In genomic region chr14:105127715-105128385, GRCm38 (mm10) we compare ENCODE assay signal across 16 mouse cellular contexts. TPM values are rescaled to one million over a fixed set of nuclear protein-coding genes. Genes with fewer than 3 reads are reported as not detected.
DNase-seq lines count a peak whose midpoint lies in the region; TF ChIP-seq lines count a peak whose summit lies in the region.
"Had no signal": no experiment of that assay in that cellular context is flagged by ENCODE, and none has a peak within 500 bp of the region (broad histone marks: within the 10 kb centered on the region; RNA-seq: fewer than 3 reads in every experiment).

No protein-coding gene starts in this region.

- dilution Hi-C loops in CH12.LX (cut with MboI; ENCODE audit: extremely low pct_ligation_motif_present, extremely low pct_unique_long_range_greater_than_20kb, low sequenced_read_pairs): no loop called here

- TF ChIP-seq RAD21 in CH12.LX (IDR thresholded peaks at IDR 0.05; ENCODE audit: low read depth, low read length): peak; percentile 1

- peaks cover 24 to 67% of the 10 kb centered on the region in 2 experiments for H3K36me3 ChIP-seq in CH12.LX (replicated peaks in 1 of 2; ENCODE audit: control insufficient read depth in 1 of 2, insufficient read depth in 1 of 2, low read length in 1 of 2)

- H3K4me2 ChIP-seq in CH12.LX (ENCODE audit: insufficient read depth, low read depth, poor library complexity, severe bottlenecking): no peak overlapping the region
- H3K4me2 ChIP-seq: embryonic facial prominence, embryonic 12.5 days; liver, embryonic 15.5 days; neural tube, embryonic 12.5 days had no signal

- no peaks in the 10 kb centered on the region for H3K79me2 ChIP-seq in CH12.LX (replicated peaks; ENCODE audit: control insufficient read depth, extremely low read depth, insufficient read depth, poor library complexity, severe bottlenecking)

- in situ Hi-C loops in CH12.LX (cut with MboI; ENCODE audit: low pct_ligation_motif_present, low pct_unique_long_range_greater_than_20kb, low sequenced_read_pairs): no loop called here

- H3K27me3 ChIP-seq in CH12.LX (replicated peaks): no peaks in the 10 kb centered on the region
- H3K27me3 ChIP-seq: embryonic facial prominence, embryonic 12.5 days; liver, embryonic 15.5 days; neural tube, embryonic 12.5 days had no signal

- no peak for TF ChIP-seq POLR2A in CH12.LX (IDR thresholded peaks at IDR 0.05; ENCODE audit: low read depth, low read length)

- TF ChIP-seq EP300 in CH12.LX (IDR thresholded peaks at IDR 0.05; ENCODE audit: low read length): no peak

- no peaks in the 10 kb centered on the region for H3K9me3 ChIP-seq in CH12.LX (replicated peaks; ENCODE audit: low read length)
- H3K9me3 ChIP-seq: embryonic facial prominence, embryonic 12.5 days; heart, embryonic 10.5 days; limb, embryonic 10.5 days; liver, embryonic 15.5 days; neural tube, embryonic 12.5 days had no signal

- TF ChIP-seq CTCF in layer of hippocampus, adult 2 months (conservative IDR thresholded peaks at IDR 0.05): peak; percentile 58
- TF ChIP-seq CTCF in CH12.LX (conservative IDR thresholded peaks at IDR 0.05 in 1 of 2, IDR thresholded peaks at IDR 0.05 in 1 of 2; ENCODE audit: low read depth in 2 of 2, low read length in 2 of 2): peak in 1 of 2 experiments; percentile 21; a peak in 1 of 4 replicates

- H3K27ac ChIP-seq in layer of hippocampus, adult 2 months: no peak overlapping the region
- H3K27ac ChIP-seq in CH12.LX (ENCODE audit: insufficient read depth, low read depth): no peak overlapping the region
- H3K27ac ChIP-seq: embryonic facial prominence, embryonic 12.5 days; heart, embryonic 10.5 days; limb, embryonic 10.5 days; liver, embryonic 15.5 days; macrophage; neural tube, embryonic 12.5 days had no signal

- H3K9ac ChIP-seq in CH12.LX (ENCODE audit: insufficient read depth, low read depth): no peak overlapping the region
- H3K9ac ChIP-seq: embryonic facial prominence, embryonic 12.5 days; liver, embryonic 15.5 days; neural tube, embryonic 12.5 days had no signal

- H3K4me1 ChIP-seq in CH12.LX (ENCODE audit: control insufficient read depth in 1 of 2, insufficient read depth in 2 of 2): peaks cover 3 to 18% of the 10 kb centered on the region in 2 experiments; a peak in 2 of 4 replicates
- H3K4me1 ChIP-seq: embryonic facial prominence, embryonic 12.5 days; heart, embryonic 10.5 days; limb, embryonic 10.5 days; liver, embryonic 15.5 days; neural tube, embryonic 12.5 days had no signal

- H3K4me3 ChIP-seq in layer of hippocampus, adult 2 months: no peak overlapping the region
- H3K4me3 ChIP-seq in CH12.LX (replicated peaks in 1 of 3; ENCODE audit: low read depth in 2 of 3, low read length in 2 of 3, poor library complexity in 1 of 3): no peak overlapping the region
- H3K4me3 ChIP-seq: embryonic facial prominence, embryonic 12.5 days; heart, embryonic 10.5 days; limb, embryonic 10.5 days; liver, embryonic 15.5 days; neural tube, embryonic 12.5 days had no signal

- DNase-seq in layer of hippocampus, adult 2 months (ENCODE audit: low spot score in 2 of 2): no peak
- DNase-seq in layer of hippocampus, adult 9-10 months (ENCODE audit: low spot score): no peak
- DNase-seq in CH12.LX (ENCODE audit: extremely low read depth) (no peak), adipocyte (ENCODE audit: low spot score) (peak; percentile 3)
- DNase-seq in retina, postnatal 1 day: peak; percentile 6
- DNase-seq in ovary, postnatal 10 days (ENCODE audit: low spot score): no peak
- DNase-seq in cerebellum, adult 9-10 months: no peak
- DNase-seq: adrenal gland, postnatal 25 days; cerebellum, postnatal 36 days; heart, postnatal 36 days had no signal

TF ChIP-seq in CH12.LX, 34 proteins besides CTCF, POLR2A, EP300 and RAD21:
- TF ChIP-seq RCOR1 (conservative IDR thresholded peaks at IDR 0.05; ENCODE audit: low read depth, low read length): no peak
- no peak for TF ChIP-seq TBP (conservative IDR thresholded peaks at IDR 0.05; ENCODE audit: low read depth, low read length)
- TF ChIP-seq MXI1 (IDR thresholded peaks at IDR 0.05; ENCODE audit: low read depth, low read length): no peak
- no peak for TF ChIP-seq IRF4 (IDR thresholded peaks at IDR 0.05; ENCODE audit: low read depth, low read length)
- no peak for TF ChIP-seq USF2 (conservative IDR thresholded peaks at IDR 0.05; ENCODE audit: low read depth, low read length)
- no peak for TF ChIP-seq ZNF384 (IDR thresholded peaks at IDR 0.05; ENCODE audit: low read depth, low read length)
- TF ChIP-seq TCF12 (IDR thresholded peaks at IDR 0.05; ENCODE audit: low read depth, low read length): no peak
- no peak for TF ChIP-seq CHD2 (IDR thresholded peaks at IDR 0.05; ENCODE audit: low read length)
- TF ChIP-seq ZMIZ1 (IDR thresholded peaks at IDR 0.05; ENCODE audit: low read depth, low read length): no peak

RNA-seq across cellular contexts. Expression of gene Rbm26, which starts 49.3 kb away (rescaled TPM):
- total RNA-seq in layer of hippocampus, adult 2 months (2021): 10 to 100 TPM; 58.6 to 67.0 TPM
- total RNA-seq in CH12.LX (2012; rRNA removed) (27.9 and 32.5 TPM in 2 replicates), CH12.LX (2014; rRNA removed) (50.6 and 57.9 TPM in 2 replicates)
- polyA plus RNA-seq in CH12.LX (2012; ENCODE audit: insufficient read length, low read depth): 71.4 and 73.5 TPM in 2 replicates

Comparison
In these comparisons a context has a peak if more than half of its experiments do, and no peak if none do; other contexts are left out.
1. DNase-seq: peak in adipocyte (single experiment) and retina, postnatal 1 day (single experiment); none in layer of hippocampus, adult 2 months (0 of 2), layer of hippocampus, adult 9-10 months (single experiment), CH12.LX (single experiment), ovary, postnatal 10 days (single experiment) and cerebellum, adult 9-10 months (single experiment).